Mouse (Mus musculus): ENCODE measurements at regions not wholly inside any gene's neighbourhood (a gene's known extent, or its start where the extent isn't known, plus 50 kb on each side); places are given as distances from the start of the nearest gene placed in this dataset.

- Histone ChIP-seq H3K27ac (ENCODE audit: low read length) (no peak overlapping the region), H3K9me3 (replicated peaks; ENCODE audit: control insufficient read depth, low read length) (peaks cover 2% of the 10 kb centered on the region; the same call in 1 of the 2 replicates), H3K4me1 (ENCODE audit: control insufficient read depth, insufficient read depth, low read length) (no peaks in the 10 kb centered on the region), H3K36me3 (ENCODE audit: control insufficient read depth, insufficient read depth, low read length) (no peaks in the 10 kb centered on the region), H3K9ac (ENCODE audit: low read length) (no peak overlapping the region), H3K4me2 (ENCODE audit: low read depth, low read length) (no peak overlapping the region), H3K4me3 (replicated peaks; ENCODE audit: low read length) (no peak overlapping the region), H3K27me3 (ENCODE audit: control insufficient read depth, insufficient read depth, low read length) (no peaks in the 10 kb centered on the region)
- 78% methylated on average over 3 of the region's 3 CpGs for WGBS
- ATAC-seq (ENCODE audit: insufficient read depth, low FRiP score): no peak
Observed at GRCm38 (mm10) chr7:65772845-65773244, 81.9 kb downstream of the Tm2d3 start.

- no peaks in the 10 kb centered on the region for H3K27me3 ChIP-seq (ENCODE audit: control insufficient read depth, insufficient read depth, low read length)
- 49% methylated on average over 2 of the region's 2 CpGs for WGBS
Observed at GRCm38 (mm10) chr7:65773948-65774347, 83.0 kb downstream of the Tm2d3 start.

GRCm38 (mm10) chr7:65774388-65775015 lies 83.5 kb downstream of the Tm2d3 start:
- 89% methylated on average over 11 of the region's 11 CpGs for WGBS
- H3K27ac ChIP-seq (ENCODE audit: low read length): no peak overlapping the region
- H3K4me2 ChIP-seq (ENCODE audit: low read depth, low read length): no peak overlapping the region
- no peaks in the 10 kb centered on the region for H3K4me1 ChIP-seq (ENCODE audit: control insufficient read depth, insufficient read depth, low read length)
- no peak overlapping the region for H3K9ac ChIP-seq (ENCODE audit: low read length)
- H3K9me3 ChIP-seq (replicated peaks; ENCODE audit: control insufficient read depth, low read length): peaks cover 2% of the 10 kb centered on the region; the same call in 1 of the 2 replicates
- no peaks in the 10 kb centered on the region for H3K36me3 ChIP-seq (ENCODE audit: control insufficient read depth, insufficient read depth, low read length)
- no peak for ATAC-seq (ENCODE audit: insufficient read depth, low FRiP score)
- no peak overlapping the region for H3K4me3 ChIP-seq (replicated peaks; ENCODE audit: low read length)
- H3K27me3 ChIP-seq (ENCODE audit: control insufficient read depth, insufficient read depth, low read length): no peaks in the 10 kb centered on the region

More at GRCm38 (mm10) chr7:65773948-65774347, 83.0 kb downstream of the Tm2d3 start:
- no peak overlapping the region for H3K9ac ChIP-seq (ENCODE audit: low read length)
- no peaks in the 10 kb centered on the region for H3K36me3 ChIP-seq (ENCODE audit: control insufficient read depth, insufficient read depth, low read length)
- H3K4me1 ChIP-seq (ENCODE audit: control insufficient read depth, insufficient read depth, low read length): no peaks in the 10 kb centered on the region
- H3K27ac ChIP-seq (ENCODE audit: low read length): no peak overlapping the region
- H3K4me2 ChIP-seq (ENCODE audit: low read depth, low read length): no peak overlapping the region
- no peak for ATAC-seq (ENCODE audit: insufficient read depth, low FRiP score)
- no peak overlapping the region for H3K4me3 ChIP-seq (replicated peaks; ENCODE audit: low read length)
- peaks cover 2% of the 10 kb centered on the region; the same call in 1 of the 2 replicates for H3K9me3 ChIP-seq (replicated peaks; ENCODE audit: control insufficient read depth, low read length)

GRCm38 (mm10) chr7:65775016-65775415 lies 84.0 kb downstream of the Tm2d3 start:
- no peaks in the 10 kb centered on the region for H3K4me1 ChIP-seq (ENCODE audit: control insufficient read depth, insufficient read depth, low read length)
- H3K9ac ChIP-seq (ENCODE audit: low read length): no peak overlapping the region
- H3K27ac ChIP-seq (ENCODE audit: low read length): no peak overlapping the region
- WGBS: 93% methylated on average over 3 of the region's 3 CpGs
- H3K27me3 ChIP-seq (ENCODE audit: control insufficient read depth, insufficient read depth, low read length): no peaks in the 10 kb centered on the region
- no peak overlapping the region for H3K4me2 ChIP-seq (ENCODE audit: low read depth, low read length)
- H3K36me3 ChIP-seq (ENCODE audit: control insufficient read depth, insufficient read depth, low read length): no peaks in the 10 kb centered on the region
- peaks cover 2% of the 10 kb centered on the region; the same call in 1 of the 2 replicates for H3K9me3 ChIP-seq (replicated peaks; ENCODE audit: control insufficient read depth, low read length)
- no peak overlapping the region for H3K4me3 ChIP-seq (replicated peaks; ENCODE audit: low read length)
- ATAC-seq (ENCODE audit: insufficient read depth, low FRiP score): no peak

- no peaks in the 10 kb centered on the region for H3K27me3 ChIP-seq (ENCODE audit: control insufficient read depth, insufficient read depth, low read length)
- H3K9ac ChIP-seq (ENCODE audit: low read length): no peak overlapping the region
- 0 out of 2 replicates have a peak overlapping the region, but pooled peaks have one; percentile 1 for H3K4me2 ChIP-seq (ENCODE audit: low read depth, low read length)
- peak; percentile 81 for ATAC-seq (ENCODE audit: insufficient read depth, low FRiP score)
- H3K27ac ChIP-seq (ENCODE audit: low read length): peak overlapping the region; percentile 61
- H3K36me3 ChIP-seq (ENCODE audit: control insufficient read depth, insufficient read depth, low read length): no peaks in the 10 kb centered on the region
- 64% methylated on average over 14 of the region's 14 CpGs for WGBS
- no peaks in the 10 kb centered on the region for H3K4me1 ChIP-seq (ENCODE audit: control insufficient read depth, insufficient read depth, low read length)
- H3K4me3 ChIP-seq (replicated peaks; ENCODE audit: low read length): no peak overlapping the region
- 0 out of 2 replicates have a peak, but pooled peaks cover 2% of the 10 kb centered on the region for H3K9me3 ChIP-seq (replicated peaks; ENCODE audit: control insufficient read depth, low read length)
Observed at GRCm38 (mm10) chr7:65779716-65780372, 81.7 kb upstream of the Pcsk6 start.

- Histone ChIP-seq H3K4me1 (ENCODE audit: control insufficient read depth, insufficient read depth, low read length) (no peaks in the 10 kb centered on the region), H3K4me2 (ENCODE audit: low read depth, low read length) (0 out of 2 replicates have a peak overlapping the region, but pooled peaks have one; percentile 1), H3K27me3 (ENCODE audit: control insufficient read depth, insufficient read depth, low read length) (no peaks in the 10 kb centered on the region), H3K9me3 (replicated peaks; ENCODE audit: control insufficient read depth, low read length) (no peaks in the 10 kb centered on the region), H3K27ac (ENCODE audit: low read length) (peak overlapping the region; percentile 61; the same call in 1 of the 2 replicates), H3K36me3 (ENCODE audit: control insufficient read depth, insufficient read depth, low read length) (no peaks in the 10 kb centered on the region), H3K9ac (ENCODE audit: low read length) (no peak overlapping the region), H3K4me3 (replicated peaks; ENCODE audit: low read length) (no peak overlapping the region)
- no peak for ATAC-seq (ENCODE audit: insufficient read depth, low FRiP score)
- WGBS: 62% methylated on average over 9 of the region's 9 CpGs
Observed at GRCm38 (mm10) chr7:65780578-65781370, 80.8 kb upstream of the Pcsk6 start.

GRCm38 (mm10) chr7:65782024-65782423 lies 79.5 kb upstream of the Pcsk6 start:
- 75% methylated on average over 7 of the region's 7 CpGs for WGBS
- Histone ChIP-seq H3K4me3 (replicated peaks; ENCODE audit: low read length) (no peak overlapping the region), H3K9me3 (replicated peaks; ENCODE audit: control insufficient read depth, low read length) (no peaks in the 10 kb centered on the region), H3K9ac (ENCODE audit: low read length) (no peak overlapping the region), H3K4me2 (ENCODE audit: low read depth, low read length) (no peak overlapping the region), H3K27ac (ENCODE audit: low read length) (no peak overlapping the region), H3K36me3 (ENCODE audit: control insufficient read depth, insufficient read depth, low read length) (no peaks in the 10 kb centered on the region), H3K4me1 (ENCODE audit: control insufficient read depth, insufficient read depth, low read length) (no peaks in the 10 kb centered on the region), H3K27me3 (ENCODE audit: control insufficient read depth, insufficient read depth, low read length) (no peaks in the 10 kb centered on the region)
- no peak for ATAC-seq (ENCODE audit: insufficient read depth, low FRiP score)

- no peak overlapping the region for H3K9ac ChIP-seq (ENCODE audit: low read length)
- H3K9me3 ChIP-seq (replicated peaks; ENCODE audit: control insufficient read depth, low read length): no peaks in the 10 kb centered on the region
- no peaks in the 10 kb centered on the region for H3K27me3 ChIP-seq (ENCODE audit: control insufficient read depth, insufficient read depth, low read length)
- no peaks in the 10 kb centered on the region for H3K4me1 ChIP-seq (ENCODE audit: control insufficient read depth, insufficient read depth, low read length)
- no peak overlapping the region for H3K27ac ChIP-seq (ENCODE audit: low read length)
- H3K4me3 ChIP-seq (replicated peaks; ENCODE audit: low read length): no peak overlapping the region
- no peak overlapping the region for H3K4me2 ChIP-seq (ENCODE audit: low read depth, low read length)
- no peaks in the 10 kb centered on the region for H3K36me3 ChIP-seq (ENCODE audit: control insufficient read depth, insufficient read depth, low read length)
- no peak for ATAC-seq (ENCODE audit: insufficient read depth, low FRiP score)
- WGBS: 32% methylated on average over 4 of the region's 4 CpGs
Observed at GRCm38 (mm10) chr7:65783773-65784172, 77.8 kb upstream of the Pcsk6 start.

GRCm38 (mm10) chr7:65786916-65787315 lies 74.6 kb upstream of the Pcsk6 start:
- Histone ChIP-seq H3K9me3 (replicated peaks; ENCODE audit: control insufficient read depth, low read length) (no peaks in the 10 kb centered on the region), H3K4me3 (replicated peaks; ENCODE audit: low read length) (no peak overlapping the region), H3K36me3 (ENCODE audit: control insufficient read depth, insufficient read depth, low read length) (no peaks in the 10 kb centered on the region), H3K27me3 (ENCODE audit: control insufficient read depth, insufficient read depth, low read length) (no peaks in the 10 kb centered on the region), H3K4me2 (ENCODE audit: low read depth, low read length) (no peak overlapping the region), H3K9ac (ENCODE audit: low read length) (no peak overlapping the region), H3K4me1 (ENCODE audit: control insufficient read depth, insufficient read depth, low read length) (no peaks in the 10 kb centered on the region; the same call in 1 of the 2 replicates), H3K27ac (ENCODE audit: low read length) (no peak overlapping the region)
- 49% methylated on average over 2 of the region's 2 CpGs for WGBS
- ATAC-seq (ENCODE audit: insufficient read depth, low FRiP score): no peak

Data from stomach, embryonic 16.5 days (tissue).